Mouse (Mus musculus) T-cell, adult 2 months (primary cell): ENCODE measurements around the gene Gpr108.
"Not testable (repeated sequence)": the region's sequence is repeated elsewhere in the genome, so short reads cannot be mapped to it uniquely, and the experiment has no call there.

Experiments used
- DNase-seq: peaks from one replicate; pipeline ENCODE4 v3.0.0; 2022; ENCODE audit warnings: low spot score

The Gpr108 gene

DNA sequence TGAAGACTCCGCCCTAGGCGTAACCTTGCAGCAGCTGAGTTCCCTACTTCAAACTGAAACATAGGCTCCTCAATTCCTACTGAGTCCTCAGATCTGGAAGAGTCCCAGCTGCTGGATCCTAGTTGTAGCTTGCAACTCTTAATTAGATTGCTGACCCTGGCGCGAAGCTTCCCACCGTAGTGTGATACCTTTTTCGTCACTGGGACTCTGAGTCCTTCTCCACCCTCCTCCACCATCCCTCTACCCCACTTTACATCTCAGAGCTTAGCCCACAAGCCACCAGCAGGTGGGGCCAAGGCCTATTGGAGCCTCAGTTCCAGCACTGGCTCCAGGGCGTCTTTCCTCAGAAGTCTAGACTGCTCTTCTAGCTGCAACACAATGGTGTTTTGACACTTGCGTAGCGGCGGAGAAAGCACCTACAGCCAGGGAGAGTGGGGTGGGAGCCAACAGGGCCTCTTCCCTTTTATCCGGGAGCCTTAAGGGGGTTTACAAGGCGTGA is at the start of gene Gpr108:
Gene Gpr108, minus strand, starts transcription at position 246 of the 499 bp plus-strand sequence.
- peak; percentile 91 for DNase-seq

DNA sequence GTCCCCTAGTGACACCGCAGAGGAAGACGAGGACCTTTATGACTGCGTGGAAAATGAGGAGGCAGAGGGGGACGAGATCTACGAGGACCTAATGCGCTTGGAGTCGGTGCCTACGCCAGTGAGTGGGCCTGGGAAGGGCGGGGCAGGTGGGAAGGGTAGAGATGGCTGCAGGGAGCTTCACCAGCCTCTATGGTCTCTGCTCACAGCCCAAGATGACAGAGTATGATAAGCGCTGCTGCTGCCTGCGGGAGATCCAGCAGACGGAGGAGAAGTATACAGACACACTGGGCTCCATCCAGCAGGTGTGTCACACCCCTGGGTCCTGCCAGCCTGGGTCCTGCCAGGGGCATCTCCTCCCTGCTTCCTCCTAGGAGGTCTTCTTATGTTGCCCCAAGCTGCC is 48.8 kb upstream of the Gpr108 start:
- DNase-seq: no peak

DNA sequence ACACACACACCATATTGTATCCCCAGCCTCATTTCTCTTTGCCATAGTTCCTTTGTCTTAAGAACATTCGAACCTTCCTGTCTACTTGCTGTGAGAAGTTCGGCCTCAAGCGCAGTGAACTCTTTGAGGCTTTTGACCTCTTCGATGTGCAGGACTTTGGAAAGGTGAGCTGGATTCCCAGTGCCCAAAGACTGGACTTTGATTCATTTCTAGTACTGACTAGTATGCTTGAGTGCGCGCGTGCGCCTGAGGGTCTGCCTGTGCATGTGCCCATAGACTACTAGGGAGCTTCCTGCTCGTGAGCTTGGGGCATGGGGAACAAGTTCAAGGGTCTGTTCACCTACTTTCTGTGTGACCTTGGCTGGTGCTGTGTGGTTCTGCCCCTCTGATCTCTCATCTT is 47.7 kb upstream of the Gpr108 start:
- no peak for DNase-seq

DNA sequence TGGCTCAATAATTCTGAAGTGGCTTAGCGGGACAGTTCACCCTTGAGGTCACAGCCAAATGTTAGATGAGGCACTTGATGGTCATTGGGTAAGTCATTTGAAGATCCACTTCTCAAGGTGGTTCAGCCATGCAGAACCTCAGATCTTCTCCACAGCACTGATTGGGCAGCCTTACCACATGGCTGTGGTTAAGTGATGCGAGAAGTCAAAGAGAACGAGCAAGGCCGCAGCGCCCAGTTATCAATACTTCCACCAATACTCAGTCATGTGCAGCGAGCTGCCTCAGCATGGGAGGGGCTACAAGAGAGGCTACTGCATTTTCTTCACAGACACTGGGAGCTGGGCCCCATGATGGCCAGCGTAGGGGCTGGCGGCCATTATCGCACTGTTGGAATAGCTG is 44.7 kb upstream of the Gpr108 start:
- no peak for DNase-seq

DNA sequence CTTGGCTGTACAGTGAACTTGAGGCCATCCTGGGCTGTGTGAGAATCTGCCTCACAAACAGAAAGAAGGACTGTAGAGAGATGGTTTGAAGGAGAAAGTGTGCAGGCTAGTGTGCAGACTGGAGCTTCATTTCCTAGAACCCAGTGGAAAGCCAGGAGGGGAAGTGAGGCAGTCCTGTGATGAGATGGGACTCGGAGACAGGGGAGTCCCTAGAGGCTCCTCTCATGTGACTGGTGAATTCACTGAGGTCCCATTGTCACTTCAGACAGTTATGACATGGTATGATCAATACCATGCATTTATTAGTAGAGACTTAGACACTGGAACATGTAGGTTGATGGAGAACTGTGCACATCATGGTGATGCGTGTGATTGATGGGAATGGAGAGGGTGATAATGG is 44.1 kb upstream of the Gpr108 start:
- DNase-seq: no peak

DNA sequence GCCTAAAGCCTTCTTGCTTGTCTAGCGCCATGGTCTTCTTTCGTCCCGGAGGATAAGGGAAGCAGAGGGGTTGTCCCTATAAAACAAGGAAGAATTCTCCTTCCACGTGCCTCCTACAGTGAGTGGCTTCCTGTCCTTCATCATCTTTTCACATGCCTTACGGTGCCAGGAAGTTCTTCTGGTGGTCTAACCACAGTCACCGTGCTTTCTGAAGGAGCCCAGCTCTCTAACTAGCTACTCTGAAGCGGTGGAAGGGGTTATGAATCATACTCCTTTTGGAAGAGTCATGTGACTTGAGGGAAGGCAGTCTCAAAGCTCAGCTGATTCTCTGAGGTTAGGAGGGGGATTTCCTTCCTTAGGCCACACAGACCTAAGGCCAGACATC is 42.4 kb upstream of the Gpr108 start:
- peak; percentile 68 for DNase-seq

DNA sequence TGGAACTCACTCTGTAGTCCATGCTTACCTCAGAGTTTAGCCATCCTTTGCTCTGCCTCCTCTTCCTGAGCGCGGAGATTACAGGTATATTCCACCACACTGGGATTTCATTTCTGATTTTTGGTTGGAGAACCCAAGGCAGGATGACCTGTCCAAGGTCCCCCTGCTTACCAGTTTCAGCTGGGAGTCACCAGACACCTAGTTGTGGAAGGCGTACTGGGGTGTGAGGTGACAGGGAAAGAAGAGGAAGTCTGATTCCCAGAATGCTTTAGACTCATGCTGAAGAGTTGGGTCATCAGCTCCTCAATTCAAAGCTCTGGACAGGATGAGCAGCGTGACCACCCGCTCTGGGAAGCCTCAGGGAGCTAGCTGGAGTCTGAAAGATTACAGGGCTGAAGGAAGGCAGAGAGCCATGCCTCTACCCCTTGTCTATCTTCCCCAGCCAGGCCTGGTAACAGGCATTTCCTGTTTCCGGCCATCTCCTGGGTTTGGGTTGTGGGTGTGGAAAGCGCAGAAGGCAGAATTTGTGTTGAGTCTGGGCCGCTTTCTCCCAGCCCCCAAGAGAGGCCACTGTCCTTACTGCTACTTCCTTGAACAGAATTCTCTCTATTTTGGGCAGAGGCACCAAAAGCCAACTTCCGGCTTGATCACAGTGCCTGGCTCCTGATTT is 41.9 kb upstream of the Gpr108 start:
- peak; percentile 67 for DNase-seq

DNA sequence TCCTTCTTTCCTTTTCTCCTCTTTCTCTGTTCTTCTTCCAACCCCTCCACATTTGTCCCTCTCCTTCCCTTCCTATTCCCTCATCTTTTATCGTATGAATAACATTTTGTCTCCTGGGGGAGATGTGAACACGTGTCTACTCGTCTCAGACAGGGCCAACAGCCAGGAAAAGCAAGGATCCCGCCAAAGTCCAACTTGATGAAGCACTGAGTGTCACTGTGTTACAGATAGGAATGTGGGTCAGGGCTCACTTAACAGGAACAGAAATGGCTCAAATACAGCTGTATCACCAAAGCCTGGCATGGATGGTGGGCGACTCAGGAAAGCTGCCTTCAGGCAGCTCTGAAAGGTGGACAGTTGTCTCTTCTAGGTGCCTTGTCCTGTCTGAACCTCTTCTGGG is 41.0 kb upstream of the Gpr108 start:
- DNase-seq: no peak

DNA sequence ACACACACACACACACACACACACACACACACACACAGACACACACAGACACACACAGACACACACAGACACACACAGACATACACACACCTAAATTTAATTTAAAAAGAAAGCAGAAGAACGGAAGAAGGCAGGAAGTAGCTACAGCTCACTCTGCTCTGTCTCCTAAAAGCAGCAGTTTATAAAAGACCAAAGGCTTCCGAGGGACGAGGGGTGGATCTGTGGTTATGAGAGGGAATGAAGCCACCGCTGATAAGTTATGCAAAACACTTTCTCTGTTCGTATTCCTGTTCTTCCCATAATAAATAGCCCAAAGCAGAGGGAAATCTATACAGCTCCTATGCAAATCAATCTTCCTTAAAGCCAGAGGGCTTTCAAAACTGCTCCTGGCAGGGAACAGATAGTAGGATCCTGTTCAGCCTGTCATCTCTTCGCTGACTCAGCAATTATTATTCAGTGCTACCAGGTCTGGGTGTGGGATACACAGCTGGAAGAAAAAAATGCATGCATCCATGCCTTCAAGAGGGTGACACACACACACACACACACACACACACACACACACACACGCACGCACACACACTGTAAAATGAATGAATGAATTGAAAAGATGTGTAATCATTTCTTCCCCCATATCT is 38.6 kb upstream of the Gpr108 start:
- DNase-seq: peak; percentile 57

DNA sequence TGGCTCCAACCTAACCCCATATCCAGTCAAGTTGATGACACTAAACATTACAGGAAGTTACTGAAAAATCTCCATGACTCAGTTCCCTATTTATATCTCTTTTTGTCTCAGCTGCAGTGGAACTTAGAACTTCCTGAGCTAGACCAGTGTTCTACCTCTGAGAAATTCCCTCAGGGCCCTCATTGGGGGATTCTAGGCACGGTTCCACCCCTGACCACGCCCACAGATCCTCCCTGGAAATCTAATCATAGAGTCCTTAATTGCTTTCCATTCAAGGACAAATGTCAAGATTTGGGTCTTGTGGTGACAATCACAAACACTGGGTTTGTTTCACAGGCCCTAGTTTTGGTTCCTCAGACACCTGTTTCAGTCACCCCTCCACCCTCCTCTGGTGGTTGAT is 36.8 kb upstream of the Gpr108 start:
- no peak for DNase-seq

DNA sequence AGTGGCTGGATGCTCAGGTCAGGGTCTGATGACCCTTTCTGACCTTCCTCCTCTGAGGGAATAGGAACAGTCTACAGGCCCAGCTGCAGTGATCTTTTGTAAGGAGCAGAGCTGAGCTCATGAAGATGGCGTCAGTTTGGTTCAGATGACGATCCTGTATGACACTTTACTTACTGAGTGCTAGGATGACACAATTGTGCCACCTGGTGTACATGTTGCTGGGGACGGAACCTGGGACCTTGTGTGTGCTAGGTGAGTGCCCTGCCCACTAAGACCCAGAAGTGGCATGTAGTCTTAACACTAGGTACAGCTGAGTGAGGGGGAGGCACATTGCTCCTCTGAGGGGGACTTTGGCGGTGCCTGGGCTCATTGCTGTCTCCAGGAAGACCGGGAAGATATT is 35.7 kb upstream of the Gpr108 start:
- DNase-seq: no peak

DNA sequence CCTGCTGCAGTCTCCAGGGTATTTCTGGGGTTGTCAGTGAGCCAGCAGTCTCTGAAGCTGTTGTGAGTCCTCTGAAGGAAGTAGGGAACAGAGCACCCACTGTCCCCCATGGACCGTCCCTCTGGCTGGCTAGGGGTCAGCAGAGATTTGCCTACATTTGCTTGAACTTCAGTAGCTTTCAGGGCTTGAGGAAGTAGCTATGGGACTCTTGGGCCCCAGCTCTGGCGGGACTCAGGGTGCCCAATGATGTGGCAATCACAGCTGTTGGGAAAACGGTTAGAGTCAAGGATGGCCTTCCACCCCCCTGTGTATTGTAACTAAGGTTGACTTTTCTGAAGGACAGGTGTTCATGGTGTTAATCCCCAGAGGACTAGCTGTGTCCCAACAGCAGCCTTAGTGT is 32.2 kb upstream of the Gpr108 start:
- DNase-seq: no peak

DNA sequence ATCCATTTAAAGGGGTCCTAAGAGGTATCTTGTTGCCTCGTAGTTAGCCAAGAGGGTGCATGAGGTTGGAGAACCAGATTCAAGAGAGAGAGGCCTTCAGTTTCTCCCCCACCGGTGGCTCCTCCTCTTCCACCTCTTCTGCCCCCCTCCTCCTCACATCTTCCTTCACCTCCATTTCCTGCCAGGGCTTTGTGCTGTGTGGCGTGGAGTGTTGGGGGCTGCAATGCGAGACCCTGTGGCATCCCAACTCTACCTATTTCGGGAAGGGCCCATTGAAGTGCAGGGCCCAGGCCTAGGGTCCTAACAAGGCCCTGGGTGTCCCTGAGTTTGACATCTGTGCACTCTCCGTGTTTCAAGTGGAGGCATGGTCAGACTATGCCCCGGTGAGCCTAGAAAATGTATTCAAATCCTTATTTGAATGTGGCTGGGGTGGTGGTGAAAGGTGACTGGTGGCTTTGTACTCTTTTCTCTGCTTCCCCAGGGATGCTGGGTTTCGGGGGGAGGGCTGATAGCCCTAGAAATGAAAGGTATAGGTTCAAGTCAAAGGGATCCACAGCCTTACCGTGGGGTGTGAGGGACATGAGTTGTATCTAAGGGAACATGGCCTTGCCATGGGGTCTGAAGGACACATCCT is 31.5 kb upstream of the Gpr108 start:
- peak; percentile 63 for DNase-seq

DNA sequence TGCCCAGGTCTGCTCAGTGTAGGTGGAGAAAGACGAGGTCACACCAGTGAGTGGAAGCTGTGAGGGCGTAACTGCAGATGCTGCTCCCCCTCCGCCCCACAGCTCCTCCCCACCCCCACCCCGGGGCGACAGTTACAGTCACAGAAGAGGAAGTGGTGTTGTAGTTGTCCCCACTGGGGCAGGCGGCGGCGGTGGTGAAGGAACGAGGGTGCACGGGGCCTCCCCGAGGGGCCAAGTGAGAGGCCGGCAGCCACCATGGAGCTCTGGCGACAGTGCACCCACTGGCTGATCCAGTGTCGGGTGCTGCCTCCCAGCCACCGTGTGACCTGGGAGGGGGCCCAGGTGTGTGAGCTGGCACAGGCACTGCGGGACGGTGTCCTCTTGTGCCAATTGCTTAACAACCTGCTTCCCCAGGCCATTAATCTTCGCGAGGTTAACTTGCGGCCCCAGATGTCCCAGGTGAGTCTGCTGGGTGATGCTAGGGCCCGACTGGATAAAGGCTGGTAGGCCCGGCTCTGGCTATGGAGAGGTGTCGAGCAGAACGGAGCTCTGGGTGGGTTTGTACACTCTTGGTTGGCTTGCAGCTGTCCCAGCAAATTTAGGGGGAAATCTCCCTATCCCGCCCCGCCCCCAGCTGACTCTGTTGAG is 30.8 kb upstream of the Gpr108 start, which contains the start of gene Vav1:
Gene Vav1, plus strand, starts transcription at position 158 of the 648 bp plus-strand sequence.
- DNase-seq: peak; percentile 74

DNA sequence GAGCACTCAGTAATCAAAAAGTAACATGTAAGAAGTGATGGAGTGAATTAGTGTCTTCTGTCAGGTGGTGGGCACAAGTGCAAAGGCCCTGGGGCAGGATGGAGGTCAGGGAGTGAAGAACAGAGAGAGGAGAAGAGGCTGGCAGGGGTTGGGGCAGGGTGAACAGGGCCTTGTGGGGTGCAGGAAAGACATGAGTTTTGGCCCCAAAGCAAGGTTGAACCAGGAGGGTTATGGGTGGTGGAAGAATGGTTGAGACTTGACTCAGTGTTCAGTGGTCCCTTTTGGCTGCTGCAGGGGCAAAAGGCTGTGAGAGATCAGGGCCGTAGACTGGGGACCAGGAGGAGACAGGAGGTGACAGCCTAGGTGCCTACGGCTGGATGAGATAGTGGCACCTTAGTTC is 30.3 kb upstream of the Gpr108 start:
- no peak for DNase-seq

DNA sequence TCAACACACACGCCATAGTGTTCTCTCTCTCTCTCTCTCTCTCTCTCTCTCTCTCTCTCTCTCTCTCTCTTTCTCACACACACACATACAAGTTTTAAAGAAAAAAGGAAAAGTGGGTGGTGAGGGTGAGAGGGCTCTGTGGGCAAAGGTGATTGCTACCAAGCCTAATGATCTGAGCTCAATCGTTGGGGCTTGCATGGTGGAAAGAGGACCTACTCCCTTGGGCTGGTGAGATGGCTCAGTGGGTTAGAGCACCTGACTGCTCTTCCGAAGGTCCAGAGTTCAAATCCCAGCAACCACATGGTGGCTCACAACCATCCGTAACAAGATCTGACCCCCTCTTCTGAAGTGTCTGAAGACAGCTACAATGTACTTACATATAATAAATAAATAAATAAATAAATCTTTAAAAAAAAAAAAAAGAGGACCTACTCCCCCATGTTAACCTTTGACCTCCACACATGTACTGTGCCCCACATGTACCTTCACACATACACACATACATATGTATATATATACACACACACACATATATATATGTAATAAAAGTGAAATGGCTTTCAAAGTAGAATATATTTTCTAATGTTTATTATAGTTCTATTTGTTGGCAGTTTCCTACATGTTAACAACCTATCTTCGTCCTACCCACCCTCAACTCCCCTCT is 29.5 kb upstream of the Gpr108 start:
- not testable (repeated sequence) for DNase-seq

DNA sequence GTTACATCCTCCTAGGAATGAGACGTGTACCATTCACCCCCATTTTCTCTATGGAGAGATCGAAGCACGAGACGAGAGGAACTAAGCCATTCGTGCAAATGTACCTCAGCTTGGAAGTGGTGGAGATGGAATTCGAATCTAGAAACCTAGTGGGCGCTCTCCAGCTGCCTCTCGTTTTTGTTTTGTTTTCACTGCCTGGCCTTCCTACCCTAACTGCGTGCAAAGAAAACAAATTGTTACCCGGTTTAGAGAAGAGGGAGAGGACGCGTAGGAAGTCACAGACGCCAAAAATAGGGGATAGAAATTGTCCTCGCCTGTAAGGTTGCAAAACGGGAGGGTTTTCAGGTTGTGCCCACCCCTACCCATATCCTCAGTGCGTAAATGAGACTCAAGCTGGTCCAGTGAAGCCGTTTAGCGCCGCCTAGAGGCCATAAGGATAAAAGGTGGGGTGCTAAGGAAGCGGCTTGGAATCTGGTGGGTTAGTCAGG is 28.4 kb upstream of the Gpr108 start:
- DNase-seq: peak; percentile 72

DNA sequence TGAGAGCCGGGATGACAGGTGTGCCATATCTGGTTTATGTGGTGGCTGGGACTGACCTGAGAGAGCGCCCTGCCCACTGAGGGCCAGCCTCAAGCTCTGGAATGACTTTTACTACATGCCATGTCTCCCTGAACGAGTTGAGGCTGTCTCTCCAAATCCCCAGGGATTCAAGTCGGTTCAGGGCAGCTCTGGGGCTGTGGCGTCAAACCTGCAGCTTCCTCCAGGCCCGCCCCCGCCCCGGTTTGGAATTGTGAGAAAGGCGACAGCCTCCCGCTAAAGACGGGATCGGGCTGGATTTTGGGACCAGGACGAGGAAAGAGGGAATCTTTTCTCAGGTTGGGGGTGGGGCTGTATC is 27.7 kb upstream of the Gpr108 start:
- no peak for DNase-seq

DNA sequence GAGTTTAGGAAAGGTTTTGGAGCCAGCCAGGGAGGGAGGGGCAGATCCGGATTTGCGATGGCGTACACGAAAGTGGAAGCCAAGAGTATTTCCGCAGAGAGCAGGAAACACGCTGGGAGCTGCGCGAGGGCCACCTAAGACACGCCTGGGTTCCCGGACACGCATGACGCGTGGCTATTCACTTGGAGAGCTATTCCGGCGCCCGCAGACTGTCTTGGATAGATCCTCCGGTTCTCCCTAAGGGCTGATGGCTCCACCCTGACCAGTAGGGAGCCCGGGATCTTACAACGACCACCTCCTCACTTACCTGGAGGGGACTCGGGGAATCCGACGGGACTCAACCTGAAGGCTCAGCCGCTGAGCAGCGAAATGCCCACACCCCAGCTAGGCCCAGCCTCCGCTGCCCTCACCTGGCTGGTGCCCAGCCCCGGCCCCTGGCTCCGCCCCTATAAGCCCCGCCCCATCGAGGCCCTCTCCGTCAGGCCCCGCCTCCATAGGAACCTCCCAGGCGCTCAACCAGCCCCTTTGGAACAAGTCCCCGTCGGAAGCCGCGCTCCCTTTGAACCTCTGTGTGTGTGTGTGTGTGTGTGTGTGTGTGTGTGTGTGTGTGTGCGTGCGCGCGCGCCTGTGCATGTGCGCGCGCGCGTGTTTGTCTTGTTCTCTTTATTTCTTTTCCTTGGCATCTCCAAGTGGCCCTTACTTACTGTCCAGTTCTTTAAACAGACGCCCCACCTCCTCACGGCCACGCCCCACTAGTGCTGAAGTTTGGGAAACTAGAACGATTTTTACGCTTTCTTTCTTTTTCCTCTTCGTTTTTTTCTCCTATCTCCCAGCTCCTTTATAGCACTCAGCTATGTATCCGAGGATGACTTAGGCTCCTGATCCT is 27.1 kb upstream of the Gpr108 start:
- peak; percentile 90 for DNase-seq

DNA sequence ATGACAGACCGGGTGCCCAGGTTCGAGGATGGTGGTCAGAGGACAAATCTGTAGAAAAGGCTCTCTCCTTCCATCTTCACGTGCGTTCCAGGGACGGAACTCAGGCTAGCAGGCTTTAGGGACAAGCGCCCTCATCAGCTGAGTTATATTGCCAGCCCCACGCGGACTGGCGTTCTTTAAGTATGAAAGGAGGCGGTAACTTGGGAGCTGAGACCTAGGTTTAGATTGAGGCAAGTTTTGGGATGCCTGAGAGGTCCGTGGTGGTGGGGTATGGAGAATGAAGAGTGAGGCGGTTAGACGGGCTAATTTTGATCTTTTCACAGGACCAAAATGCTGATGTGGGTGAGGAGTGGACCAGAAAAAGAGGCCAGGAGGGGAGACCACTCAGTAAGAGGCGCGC is 26.4 kb upstream of the Gpr108 start:
- DNase-seq: no peak

DNA sequence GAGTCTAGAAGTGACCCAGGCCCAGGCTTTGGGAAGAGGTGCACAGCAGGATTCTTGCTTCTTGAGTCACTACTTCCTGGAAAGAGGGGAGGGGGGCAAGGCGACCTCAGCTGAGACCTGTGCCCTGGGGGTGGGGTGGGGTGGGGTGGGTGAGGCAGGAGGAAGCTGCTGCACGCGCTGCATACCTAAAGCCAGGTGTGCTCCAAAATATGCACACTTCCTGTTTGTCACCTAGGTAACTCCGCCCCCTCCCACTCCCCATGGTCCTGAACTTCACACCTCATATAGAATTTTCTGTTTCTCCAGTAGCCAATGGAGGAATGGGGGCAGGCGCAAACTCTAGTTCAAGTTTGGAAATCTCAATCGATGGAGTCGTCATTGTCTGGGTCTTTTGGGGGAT is 25.6 kb upstream of the Gpr108 start:
- no peak for DNase-seq
